Mouse (Mus musculus) MEL-GATA-1-ER (cell line): ENCODE data around the gene Donson.

ENCODE experiments used
- DNase-seq: peaks from one replicate; pipeline ENCODE4 v3.0.0-alpha.2; 2012; ENCODE audit warnings: low read depth; ENCODE audit errors: extremely low read depth

Donson gene

DNA sequence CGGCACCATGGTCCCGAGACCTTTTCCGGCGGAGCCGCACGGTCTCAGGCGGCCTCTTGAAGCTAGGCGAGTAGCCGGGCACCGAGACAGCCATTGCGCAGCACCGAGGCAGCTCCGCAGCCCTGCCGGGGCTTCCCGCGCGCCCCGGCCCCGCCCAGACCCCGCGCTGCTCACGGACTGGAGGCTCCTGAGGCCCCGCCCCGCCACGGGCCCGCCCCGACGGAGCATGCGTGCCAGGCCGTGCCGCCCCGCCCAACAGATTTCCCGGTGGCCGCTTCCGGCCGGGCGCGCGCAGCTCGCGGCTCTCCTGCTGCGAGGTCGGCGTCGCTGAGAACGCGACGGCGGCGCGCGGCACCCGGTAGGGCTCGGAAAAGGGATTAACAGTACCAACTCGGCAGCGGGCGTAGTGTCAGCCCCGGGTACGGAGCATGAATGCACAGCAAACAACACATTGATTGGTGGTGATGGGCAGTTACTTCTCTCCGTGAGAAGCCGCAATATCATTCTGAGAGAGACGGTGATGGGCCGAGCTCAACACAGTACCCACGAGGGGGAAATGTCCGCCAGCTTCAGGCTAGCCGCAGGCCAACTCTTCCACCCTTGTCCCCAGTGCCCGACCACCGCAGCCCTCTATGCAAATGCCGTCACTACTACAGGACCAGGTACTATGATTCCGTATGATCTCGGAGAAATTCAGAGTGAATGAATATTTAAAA lies at the start of gene Donson:
Gene Donson, minus strand, starts transcription at position 152 of the 716 bp plus-strand sequence.
- DNase-seq: peak; percentile 53

DNA sequence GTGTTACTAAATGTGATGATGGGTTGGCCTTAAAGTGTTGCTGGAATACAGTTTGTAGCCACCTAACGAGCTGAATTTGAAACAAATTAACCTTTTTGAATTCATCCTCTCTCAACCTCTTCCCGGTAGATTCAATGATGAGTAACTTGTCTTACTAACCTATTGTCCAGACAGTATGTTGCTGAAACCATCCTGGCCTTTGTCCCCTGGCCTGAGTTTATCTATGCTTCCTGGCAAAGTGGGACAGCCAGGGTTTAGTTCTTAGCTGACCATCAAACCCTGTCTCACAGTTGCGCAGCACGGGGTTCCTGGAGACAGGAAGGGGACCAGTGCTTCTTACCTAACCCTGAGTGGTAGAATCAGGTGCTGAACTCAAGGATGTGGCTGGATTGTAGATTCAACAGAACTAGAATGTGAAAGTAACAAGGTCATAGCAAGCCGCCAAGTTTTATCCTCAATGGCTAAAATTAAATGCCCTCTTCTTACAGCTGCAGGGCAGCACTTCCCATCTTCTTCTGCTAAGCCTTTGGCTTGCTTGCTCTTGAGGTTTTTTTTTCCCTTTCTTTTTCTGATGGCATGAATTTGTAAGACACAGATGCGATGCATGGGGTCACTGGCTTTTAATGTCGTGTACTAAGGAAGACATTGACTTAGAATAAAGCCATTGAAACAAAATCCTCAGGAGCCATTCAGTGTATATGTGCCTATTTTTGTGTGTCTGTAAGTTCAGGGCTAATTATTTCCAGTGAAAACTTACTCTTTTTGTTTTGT lies 47.7 kb upstream of the Donson start:
- DNase-seq: no peak

DNA sequence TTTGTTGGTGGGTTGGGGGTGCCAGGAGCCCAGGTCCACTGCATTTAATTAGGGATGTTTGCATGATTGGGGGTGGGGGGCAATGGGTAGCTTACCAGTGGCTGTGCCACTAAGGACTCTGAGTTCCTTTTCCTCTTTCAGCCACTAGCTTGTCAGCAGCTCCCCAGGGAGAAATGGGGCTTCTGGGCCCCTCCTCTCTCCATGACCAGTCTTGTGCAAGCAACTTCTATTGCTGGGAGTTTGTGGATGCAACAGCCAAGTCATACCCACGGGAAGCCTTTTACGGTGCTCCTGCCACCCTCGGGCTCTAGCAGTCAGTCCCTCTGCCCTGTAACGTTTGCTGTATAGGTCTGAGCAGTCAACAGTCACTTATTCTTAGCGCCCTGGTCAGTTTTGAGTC lies 46.2 kb upstream of the Donson start:
- DNase-seq: no peak

DNA sequence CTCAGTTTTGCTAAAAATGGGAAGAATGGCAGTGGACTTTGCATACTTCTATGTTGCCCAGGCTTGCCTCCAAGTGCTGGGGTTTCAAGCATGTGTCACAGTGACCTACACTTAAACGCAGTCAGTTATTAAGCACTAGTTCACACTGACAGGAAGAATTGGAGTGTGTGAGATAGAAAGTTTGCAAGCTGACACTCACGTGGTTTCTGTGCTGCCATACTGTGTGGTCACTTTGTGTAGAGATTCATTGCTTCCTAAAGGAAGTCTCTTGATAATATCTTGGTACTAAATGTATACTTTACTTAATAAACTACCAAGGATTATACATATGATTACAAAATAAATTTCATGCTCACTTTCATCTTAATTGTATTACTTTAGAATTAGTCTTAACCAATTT lies 44.2 kb upstream of the Donson start:
- DNase-seq: no peak

DNA sequence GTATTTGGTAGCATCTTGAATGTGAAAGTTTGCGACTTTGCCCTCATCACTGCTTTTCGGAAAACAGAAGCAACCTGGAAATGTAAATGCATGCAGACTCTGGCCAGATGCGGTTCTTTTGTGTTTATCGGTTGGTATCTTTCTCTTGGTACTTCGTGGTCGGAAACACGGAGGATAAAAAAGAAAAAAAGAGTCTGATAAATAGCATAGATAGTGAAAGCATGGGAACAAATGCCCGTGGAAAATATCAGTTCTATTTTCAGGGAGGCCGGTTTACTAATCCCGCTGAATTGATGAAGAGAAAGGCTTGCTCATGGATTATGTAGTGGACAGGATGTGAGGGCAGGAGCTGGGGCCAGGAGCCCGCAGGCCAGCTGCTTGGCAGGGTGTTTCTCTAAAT lies 41.9 kb upstream of the Donson start:
- no peak for DNase-seq

DNA sequence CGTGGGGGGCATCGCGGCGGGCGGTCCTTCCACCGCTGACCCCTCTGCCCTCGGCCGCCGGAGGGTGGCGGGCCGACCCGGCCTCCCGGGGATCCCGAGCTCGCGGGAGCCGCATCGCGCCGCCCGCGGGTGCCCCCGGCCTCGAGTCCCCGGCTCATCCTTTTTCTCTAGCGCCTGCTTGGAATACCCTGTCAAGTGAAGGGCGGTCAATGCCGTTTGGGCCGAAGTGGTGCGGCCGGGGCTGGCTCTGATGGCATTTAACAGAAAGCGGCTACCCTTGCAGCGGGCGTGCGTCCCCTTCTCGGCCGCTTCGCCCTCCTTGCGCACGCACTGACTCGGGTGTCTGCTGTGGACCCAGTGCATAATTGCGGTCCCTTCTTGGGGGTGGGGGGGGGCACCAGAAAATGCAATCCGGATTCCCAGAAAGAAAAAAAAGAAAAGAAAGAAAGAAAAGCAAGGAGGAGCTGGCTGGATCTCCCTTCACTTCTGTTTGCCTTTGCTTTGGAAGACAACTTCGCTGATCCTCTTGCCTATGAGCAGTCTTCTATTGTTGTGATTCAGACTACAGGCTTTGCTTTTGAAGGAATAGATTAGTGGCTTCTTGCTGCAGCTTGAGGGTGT lies 41.4 kb upstream of the Donson start:
- no peak for DNase-seq

DNA sequence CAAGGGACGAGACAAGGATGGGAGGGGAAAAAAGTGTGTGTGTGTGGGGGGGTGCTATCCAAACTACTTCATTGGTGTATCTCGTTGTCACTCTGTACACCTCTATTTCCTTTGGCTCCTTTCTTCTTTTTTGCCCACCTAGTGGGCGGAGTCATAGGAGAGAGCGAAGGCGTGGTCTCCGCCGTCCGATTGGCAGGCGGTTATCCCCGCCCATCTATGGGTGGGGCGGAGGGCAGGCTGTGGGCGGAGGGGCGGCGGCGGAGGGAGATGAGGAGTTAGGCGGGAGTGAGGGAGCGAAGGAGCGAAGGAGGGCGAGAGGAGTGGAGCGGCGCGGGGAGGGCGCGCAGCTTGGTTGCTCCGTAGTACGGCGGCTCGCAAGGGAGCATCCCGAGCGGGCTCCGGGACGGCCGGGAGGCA lies 40.5 kb upstream of the Donson start, which contains the start of gene Itsn1:
Gene Itsn1, plus strand, starts transcription at position 216 of the 417 bp plus-strand sequence.
- peak; percentile 96 for DNase-seq

DNA sequence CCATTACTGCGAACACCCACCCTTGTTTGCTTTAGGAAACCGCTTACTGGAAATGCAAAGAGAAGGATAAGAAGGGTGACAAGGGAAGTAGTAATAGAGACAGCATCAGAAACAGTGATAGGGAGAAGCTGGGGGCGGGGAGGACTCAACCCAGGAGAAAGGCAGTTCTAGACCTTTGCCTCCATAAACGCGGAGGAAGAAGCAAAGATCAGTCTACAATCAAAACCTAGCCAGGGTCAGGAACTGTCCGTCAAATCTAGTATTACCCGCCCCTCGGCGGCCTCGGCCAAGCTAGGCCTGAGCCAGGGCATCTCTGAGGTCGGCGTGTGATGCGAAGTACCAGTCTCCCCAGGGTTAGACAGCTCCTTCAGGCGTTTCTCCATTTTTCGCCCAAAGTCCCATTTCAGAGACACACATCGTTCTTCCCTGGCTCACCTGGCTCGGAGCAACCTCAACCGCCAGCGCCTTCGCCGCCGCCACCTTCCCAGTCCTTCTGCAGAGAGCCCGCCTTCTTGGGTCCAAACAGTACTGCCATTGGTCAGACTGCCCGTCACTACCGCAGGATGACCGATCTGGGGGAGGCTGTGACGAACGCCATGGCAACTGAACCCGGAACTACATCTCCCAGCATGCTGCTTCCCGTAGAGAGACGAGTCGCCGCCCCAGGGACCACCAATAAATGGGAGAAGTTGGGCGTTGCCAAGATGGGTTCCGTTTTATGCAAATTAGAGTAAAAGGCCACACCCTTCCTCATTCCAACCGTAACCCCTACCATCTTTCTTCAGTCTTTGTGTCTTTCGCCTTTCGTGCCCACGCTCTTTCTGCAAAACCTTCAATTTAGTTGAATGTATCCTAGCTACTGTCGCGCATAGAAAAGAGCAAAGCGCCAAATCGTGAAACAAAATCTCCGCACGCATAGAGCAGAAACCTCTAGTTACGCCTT lies 39.8 kb upstream of the Donson start, which contains the start of gene Cryzl1:
Gene Cryzl1, minus strand, starts transcription at position 853 of the 943 bp plus-strand sequence.
- peak; percentile 98 for DNase-seq

DNA sequence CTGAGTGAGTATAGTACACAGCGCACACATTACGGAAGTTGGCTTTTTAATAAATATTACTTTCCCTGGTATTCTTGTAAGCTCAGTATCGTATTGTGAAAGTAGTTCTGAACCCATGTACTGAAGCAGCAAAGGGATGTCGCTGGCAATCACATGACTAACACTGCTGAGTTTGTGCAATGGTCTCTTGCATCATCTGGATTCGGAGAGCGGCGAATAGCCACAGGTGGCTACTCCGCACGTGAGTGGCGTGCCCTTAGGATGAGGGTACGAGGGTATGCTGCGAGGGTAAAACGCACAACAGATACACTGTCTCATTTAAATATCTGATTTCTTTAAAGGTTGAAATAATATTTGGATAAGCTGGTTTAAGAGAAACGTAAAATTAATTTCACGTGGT lies 38.9 kb upstream of the Donson start:
- DNase-seq: peak; percentile 63

DNA sequence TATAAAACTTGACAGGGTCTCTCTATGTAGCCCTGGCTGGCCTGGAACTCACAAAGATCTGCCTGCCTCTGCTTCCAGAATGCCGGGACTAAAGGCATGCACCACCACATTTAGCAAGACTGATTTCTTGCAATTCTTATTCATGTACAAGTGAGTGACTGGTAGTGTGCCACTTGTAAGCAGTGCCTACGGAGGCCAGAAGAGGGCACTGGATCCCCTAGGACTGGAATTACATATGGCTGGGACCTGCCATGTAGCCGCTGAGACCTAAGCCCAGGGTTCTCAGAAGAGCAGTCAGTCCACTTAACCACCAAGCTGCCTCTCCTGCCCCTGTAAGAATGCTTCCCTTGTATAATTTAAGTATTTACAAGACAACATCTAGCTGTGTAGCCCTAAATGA lies 35.7 kb upstream of the Donson start:
- no peak for DNase-seq

DNA sequence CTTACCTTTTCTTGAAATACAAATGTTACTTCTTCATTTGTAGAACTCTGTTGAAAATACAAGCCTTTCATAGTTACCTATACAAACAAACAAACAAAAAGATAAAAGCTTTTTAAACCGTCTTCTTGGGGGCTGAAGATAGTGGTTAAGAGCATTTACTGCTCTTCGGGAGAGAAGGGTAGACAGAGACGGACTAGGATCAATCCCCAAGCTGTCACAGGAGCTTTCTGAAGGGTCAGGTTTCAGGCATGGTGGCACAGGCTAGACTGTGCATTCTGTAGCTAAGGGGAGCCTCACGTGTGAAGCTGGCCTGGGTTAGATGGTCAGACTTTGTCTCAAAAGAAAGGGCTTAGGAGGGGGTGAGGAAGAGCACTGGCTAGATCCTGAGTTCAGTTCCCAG lies 28.8 kb upstream of the Donson start:
- DNase-seq: no peak

DNA sequence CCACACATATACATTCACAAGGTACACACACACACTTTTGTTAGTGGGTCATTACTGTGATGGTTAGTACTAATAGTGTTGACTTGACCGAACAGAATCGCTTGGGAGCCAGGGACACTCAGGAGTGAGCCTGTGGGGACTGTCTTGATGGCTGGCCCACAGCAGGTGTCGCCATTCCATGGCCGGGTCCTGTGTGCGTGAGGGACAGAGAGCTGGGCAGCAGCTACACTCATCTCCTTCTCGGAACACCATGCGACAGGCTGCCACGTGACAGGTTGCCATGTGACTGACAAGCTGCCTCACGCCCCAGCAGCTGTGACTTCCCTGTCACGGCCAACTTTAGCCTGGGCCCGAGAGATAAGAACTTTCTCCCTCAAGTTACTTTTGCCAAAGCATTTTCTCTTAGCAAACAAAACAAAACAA lies 28.4 kb upstream of the Donson start:
- DNase-seq: peak; percentile 89

DNA sequence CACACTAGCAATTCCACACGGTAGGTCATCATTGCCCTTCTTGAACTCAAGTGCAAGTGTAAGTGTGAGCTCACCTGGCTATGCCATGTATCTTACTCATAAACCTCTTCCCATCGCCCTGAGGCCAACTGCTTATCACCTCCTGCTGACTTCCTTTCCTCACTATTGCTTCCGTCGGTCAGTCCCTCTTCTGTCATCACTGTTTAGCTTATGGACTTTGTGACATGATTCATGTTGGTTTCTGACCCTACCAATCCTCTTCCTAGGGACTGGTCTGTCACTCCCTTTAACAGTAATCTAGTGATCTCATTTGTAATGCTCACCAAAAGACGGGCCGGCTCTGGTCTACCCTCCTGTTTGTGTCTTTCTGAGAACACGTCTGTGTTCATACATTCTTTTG lies 21.7 kb upstream of the Donson start:
- no peak for DNase-seq

DNA sequence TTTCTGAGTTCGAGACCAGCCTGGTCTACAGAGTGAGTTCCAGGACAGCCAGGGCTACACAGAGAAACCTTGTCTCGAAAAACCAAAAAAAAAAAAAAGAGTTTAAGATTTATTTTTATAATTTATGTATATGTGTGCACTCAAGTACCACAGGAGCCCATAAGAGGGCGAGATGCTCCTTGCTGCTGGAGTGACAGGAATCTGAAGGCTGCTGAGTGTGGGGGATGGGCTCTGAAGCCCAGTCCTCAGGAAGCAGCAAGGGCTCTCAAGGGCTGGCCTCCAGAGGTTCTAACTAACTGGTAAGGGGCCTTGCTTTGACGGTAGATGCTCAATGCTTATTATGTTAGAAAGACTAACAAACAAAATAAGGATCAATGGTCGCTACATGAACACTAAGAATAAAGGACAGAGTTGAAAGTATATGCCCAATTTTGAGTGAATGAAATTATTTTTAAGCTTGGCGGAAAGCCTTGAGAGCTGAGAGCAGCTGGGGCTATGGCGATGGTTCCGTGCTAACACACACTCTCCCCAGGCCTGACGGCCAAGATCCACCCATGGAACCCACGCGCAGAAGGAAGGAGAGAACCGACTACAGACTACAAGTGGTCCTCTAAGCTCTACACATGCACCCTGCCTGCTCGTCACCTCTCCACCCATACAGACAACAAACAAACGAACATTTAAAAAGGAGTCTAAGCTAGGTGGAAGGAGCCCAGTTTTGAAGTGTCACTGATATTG lies 16.2 kb upstream of the Donson start:
- DNase-seq: no peak

DNA sequence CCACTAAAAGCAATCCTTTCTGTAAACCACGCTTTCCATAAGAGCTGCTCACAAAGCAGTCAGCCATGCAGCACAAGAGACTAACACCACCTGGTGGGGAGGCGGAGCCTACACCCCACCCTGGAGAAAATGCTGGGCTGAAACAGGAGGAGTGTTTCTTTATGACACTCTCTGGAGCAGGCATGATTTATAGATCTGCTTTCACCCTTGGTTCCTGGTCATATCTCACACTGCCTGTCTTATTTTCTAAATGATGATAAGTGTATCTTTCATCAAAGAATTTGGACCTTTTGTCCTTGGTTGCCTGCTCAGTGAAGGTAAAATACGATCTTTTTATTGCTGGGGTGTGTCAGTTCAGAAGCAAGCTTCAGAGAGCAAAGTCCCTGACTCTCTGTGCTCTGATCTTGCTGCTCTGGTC lies 14.2 kb upstream of the Donson start:
- DNase-seq: no peak

DNA sequence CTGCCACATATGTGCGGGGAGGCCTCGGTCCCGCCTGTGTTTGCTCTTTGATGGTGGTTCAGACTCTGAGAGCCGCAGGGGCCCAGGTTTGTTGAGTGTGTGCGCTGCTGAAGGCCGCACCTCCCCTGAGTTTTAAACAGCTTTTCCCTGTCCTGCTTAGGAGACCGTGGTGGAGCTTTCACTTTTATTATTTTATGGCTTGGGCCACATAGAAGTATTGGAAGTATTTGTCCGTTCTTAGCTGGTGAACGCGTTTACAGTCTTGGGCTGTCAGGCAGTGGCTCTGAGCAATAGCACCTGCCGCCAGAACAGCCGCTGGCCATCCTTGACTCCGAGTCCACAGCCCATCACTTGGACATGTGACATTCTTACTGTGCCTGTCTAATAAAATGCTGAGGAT lies 13.3 kb upstream of the Donson start:
- DNase-seq: no peak

DNA sequence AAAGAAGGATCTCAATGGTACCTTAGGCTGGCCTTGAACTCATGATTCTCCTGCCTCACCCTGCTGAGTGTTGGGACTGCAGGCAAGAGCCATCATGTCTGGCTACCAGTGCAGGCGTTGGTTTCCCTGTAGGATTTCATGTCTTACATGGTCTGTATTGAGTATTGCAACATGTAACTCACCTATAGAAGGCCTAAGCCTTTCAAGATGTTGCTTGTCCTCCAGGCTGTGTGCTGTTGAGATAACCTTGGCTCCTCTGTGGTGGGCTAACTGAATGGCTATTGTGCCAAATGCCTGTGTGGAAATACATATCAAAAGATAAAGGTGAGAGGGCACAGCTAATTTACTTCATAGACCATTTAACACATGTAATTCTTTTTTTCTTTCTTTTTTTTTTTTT lies 10.4 kb upstream of the Donson start:
- DNase-seq: no peak

DNA sequence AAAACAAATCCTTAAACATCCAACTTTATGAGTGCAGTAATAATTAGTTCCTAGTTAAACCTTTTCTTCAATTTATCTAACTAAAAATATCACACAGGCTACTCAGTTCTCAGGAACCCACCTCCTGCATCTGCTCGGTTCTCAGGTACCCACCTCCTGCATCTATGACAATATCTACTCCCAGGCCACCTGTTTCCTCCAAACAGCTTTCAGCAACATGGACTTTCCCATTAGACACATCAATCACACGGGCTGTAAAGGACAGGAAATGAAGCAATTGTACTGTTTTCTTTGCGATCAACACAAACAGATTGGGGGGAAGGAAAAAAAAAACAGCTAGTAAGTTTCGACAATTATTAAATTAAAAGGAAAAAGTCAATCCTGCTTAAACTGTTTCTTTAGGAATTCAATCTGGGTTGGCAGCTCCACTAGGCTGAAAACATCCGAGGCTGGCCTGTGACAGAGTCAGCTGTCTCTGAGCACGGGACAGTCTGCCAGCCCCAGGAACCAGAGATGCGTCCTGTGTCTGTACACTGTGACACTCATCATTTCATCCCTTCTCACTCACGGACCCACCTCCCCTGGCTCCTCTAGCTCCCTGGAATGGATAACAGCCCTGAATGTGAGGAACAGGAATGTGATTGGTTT lies 6.7 kb upstream of the Donson start:
- DNase-seq: no peak

DNA sequence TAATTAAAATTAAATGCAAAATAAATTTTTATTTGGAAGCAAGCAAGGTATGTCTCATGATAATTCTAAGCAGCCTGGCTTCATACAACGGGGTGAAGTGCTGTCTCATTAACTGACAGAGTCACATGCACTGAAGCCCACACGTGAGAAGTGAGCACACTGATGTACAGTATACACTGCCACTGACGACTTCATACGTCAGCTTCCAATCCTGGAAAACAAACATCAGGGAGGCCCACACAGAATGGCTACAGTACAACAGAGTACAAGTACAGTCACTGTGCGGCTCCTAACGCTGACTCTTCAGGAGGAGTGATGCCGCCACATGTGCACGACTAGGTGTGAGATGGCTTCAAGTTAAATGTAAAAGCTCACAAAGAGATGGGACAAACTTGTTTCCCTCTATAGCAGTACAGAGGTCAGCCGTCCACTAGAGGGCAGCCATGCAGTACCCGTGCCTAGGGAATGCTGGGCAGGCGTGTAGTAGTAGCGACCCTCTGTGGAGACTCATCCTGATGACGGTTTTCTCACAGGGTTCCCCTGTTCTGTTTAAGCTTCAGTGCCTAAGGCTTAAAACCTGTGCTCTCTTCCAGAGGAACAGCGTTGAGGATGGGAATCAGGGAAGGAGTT lies 6.0 kb upstream of the Donson start:
- DNase-seq: peak; percentile 33
